Mouse (Mus musculus): ENCODE measurements at regions not wholly inside any gene's neighbourhood (a gene's known extent, or its start where the extent isn't known, plus 50 kb on each side); places are given as distances from the start of the nearest gene placed in this dataset.

DNA sequence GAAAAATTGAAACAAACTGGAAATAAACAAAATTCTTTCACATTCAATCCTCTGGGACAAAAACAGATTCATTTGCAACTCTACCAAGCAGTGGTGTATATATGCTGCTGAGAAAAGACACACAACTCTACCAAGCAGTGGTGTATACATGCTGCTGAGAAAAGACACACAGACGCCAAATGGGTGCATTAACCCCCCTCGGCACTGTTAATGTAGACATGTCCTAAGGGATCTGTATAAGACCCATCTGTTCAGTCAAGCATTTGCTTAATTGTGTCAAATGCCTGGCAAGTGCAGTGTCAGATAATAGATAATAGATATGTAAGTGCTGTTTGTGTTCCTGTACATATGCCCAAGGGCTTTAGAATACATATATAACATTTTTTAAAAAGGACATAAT is 1035.2 kb upstream of the B3galt2 start:
- H3K4me3 ChIP-seq (replicated peaks; ENCODE audit: low read length) = no peak overlapping the region
- no peak overlapping the region for H3K9ac ChIP-seq
- no peaks in the 10 kb centered on the region for H3K36me3 ChIP-seq (replicated peaks; ENCODE audit: control insufficient read depth, insufficient read depth)
- H3K4me1 ChIP-seq (replicated peaks; ENCODE audit: control insufficient read depth, insufficient read depth, low read length) = no peaks in the 10 kb centered on the region
- 51% methylated on average over 2 of the region's 2 CpGs for WGBS
- no peak overlapping the region for H3K27ac ChIP-seq
- ATAC-seq (ENCODE audit: low FRiP score) (no peak), DNase-seq (ENCODE audit: low spot score) (no peak)
- no peak overlapping the region for H3K4me2 ChIP-seq (replicated peaks)
- no peaks in the 10 kb centered on the region for H3K27me3 ChIP-seq (ENCODE audit: control insufficient read depth, insufficient read depth, low read length)
- no peaks in the 10 kb centered on the region for H3K9me3 ChIP-seq (ENCODE audit: control insufficient read depth, low read length)

DNA sequence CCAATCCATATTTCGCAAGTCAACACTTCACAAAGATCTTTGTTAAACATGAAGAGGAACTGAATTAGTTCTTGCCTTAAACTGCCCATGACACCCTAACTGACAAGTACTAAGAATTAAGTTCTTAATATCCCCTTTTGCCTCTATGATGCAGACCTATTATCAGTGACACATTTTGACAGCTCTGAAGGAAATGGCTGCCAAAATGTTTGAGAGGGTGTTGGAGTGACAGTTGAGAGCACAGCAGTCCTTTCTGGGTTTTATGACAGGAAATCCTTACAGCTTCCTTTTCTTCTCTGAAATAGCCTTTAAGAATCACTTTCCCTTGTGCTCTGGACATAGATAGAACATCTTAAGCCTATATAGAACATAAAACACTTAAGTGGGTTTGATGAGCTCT is 1034.4 kb upstream of the B3galt2 start:
- Histone ChIP-seq H3K27me3 (ENCODE audit: control insufficient read depth, insufficient read depth, low read length) (no peaks in the 10 kb centered on the region), H3K4me3 (replicated peaks; ENCODE audit: low read length) (no peak overlapping the region), H3K4me2 (replicated peaks) (no peak overlapping the region), H3K9ac (no peak overlapping the region), H3K4me1 (replicated peaks; ENCODE audit: control insufficient read depth, insufficient read depth, low read length) (no peaks in the 10 kb centered on the region), H3K27ac (no peak overlapping the region), H3K9me3 (ENCODE audit: control insufficient read depth, low read length) (no peaks in the 10 kb centered on the region), H3K36me3 (replicated peaks; ENCODE audit: control insufficient read depth, insufficient read depth) (no peaks in the 10 kb centered on the region)
- DNase-seq (ENCODE audit: low spot score) (no peak), ATAC-seq (ENCODE audit: low FRiP score) (no peak)
- 95% methylated on average over 1 of the region's 1 CpGs for WGBS

DNA sequence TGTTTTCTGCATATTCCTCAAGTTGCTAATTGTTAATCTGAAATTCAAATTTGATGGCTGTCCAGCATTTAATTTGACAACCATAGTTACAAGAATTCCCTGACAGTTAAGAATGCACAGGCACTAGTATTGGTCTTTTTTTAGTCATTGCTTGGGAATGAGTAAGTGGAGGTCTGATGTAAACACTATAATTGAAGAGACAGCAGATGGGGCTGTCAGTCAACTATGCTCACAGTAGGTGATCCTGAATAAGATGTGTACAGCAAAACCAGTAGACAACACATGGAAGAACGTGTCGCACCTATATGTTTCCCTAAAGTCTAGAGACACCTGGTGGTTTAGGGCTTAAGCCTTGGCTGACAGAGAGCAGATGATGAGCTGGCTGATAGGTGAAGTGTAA is 1019.0 kb upstream of the B3galt2 start:
- no peaks in the 10 kb centered on the region for H3K27me3 ChIP-seq (ENCODE audit: control insufficient read depth, insufficient read depth, low read length)
- no peaks in the 10 kb centered on the region for H3K9me3 ChIP-seq (ENCODE audit: control insufficient read depth, low read length)
- H3K4me2 ChIP-seq (replicated peaks) = no peak overlapping the region
- H3K27ac ChIP-seq = no peak overlapping the region
- WGBS = 82% methylated on average over 2 of the region's 2 CpGs
- DNase-seq (ENCODE audit: low spot score) (no peak), ATAC-seq (ENCODE audit: low FRiP score) (no peak)
- H3K36me3 ChIP-seq (replicated peaks; ENCODE audit: control insufficient read depth, insufficient read depth) = no peaks in the 10 kb centered on the region
- H3K4me3 ChIP-seq (replicated peaks; ENCODE audit: low read length) = no peak overlapping the region
- H3K9ac ChIP-seq = no peak overlapping the region
- H3K4me1 ChIP-seq (replicated peaks; ENCODE audit: control insufficient read depth, insufficient read depth, low read length) = no peaks in the 10 kb centered on the region

GRCm38 (mm10) chr1:142624303-142624702 is 1016.2 kb upstream of the B3galt2 start:
- WGBS = 68% methylated on average over 4 of the region's 4 CpGs
- H3K9me3 ChIP-seq (ENCODE audit: control insufficient read depth, low read length) = no peaks in the 10 kb centered on the region
- no peak overlapping the region for H3K4me3 ChIP-seq (replicated peaks; ENCODE audit: low read length)
- H3K4me1 ChIP-seq (replicated peaks; ENCODE audit: control insufficient read depth, insufficient read depth, low read length) = no peaks in the 10 kb centered on the region
- no peak for ATAC-seq (ENCODE audit: low FRiP score)
- no peak for DNase-seq (ENCODE audit: low spot score)
- H3K4me2 ChIP-seq (replicated peaks) = no peak overlapping the region
- H3K9ac ChIP-seq = no peak overlapping the region
- H3K27me3 ChIP-seq (ENCODE audit: control insufficient read depth, insufficient read depth, low read length) = no peaks in the 10 kb centered on the region
- H3K36me3 ChIP-seq (replicated peaks; ENCODE audit: control insufficient read depth, insufficient read depth) = no peaks in the 10 kb centered on the region
- H3K27ac ChIP-seq = no peak overlapping the region

GRCm38 (mm10) chr1:142655289-142655688 is 985.2 kb upstream of the B3galt2 start:
- WGBS = 91% methylated on average over 2 of the region's 2 CpGs
- ATAC-seq (ENCODE audit: low FRiP score) (no peak), DNase-seq (ENCODE audit: low spot score) (no peak)

GRCm38 (mm10) chr1:142665262-142665661 is 975.2 kb upstream of the B3galt2 start:
- 65% methylated on average over 4 of the region's 4 CpGs for WGBS
- Histone ChIP-seq H3K27ac (no peak overlapping the region), H3K4me3 (replicated peaks; ENCODE audit: low read length) (no peak overlapping the region), H3K9ac (no peak overlapping the region), H3K36me3 (replicated peaks; ENCODE audit: control insufficient read depth, insufficient read depth) (no peaks in the 10 kb centered on the region), H3K4me2 (replicated peaks) (no peak overlapping the region), H3K9me3 (ENCODE audit: control insufficient read depth, low read length) (no peaks in the 10 kb centered on the region), H3K4me1 (replicated peaks; ENCODE audit: control insufficient read depth, insufficient read depth, low read length) (no peaks in the 10 kb centered on the region), H3K27me3 (ENCODE audit: control insufficient read depth, insufficient read depth, low read length) (no peaks in the 10 kb centered on the region)
- DNase-seq (ENCODE audit: low spot score) (no peak), ATAC-seq (ENCODE audit: low FRiP score) (no peak)

More at GRCm38 (mm10) chr1:142655289-142655688, 985.2 kb upstream of the B3galt2 start:
- no peaks in the 10 kb centered on the region for H3K9me3 ChIP-seq (ENCODE audit: control insufficient read depth, low read length)
- H3K36me3 ChIP-seq (replicated peaks; ENCODE audit: control insufficient read depth, insufficient read depth) = no peaks in the 10 kb centered on the region
- no peak overlapping the region for H3K27ac ChIP-seq
- no peak overlapping the region for H3K9ac ChIP-seq
- no peak overlapping the region for H3K4me3 ChIP-seq (replicated peaks; ENCODE audit: low read length)
- no peak overlapping the region for H3K4me2 ChIP-seq (replicated peaks)
- H3K27me3 ChIP-seq (ENCODE audit: control insufficient read depth, insufficient read depth, low read length) = no peaks in the 10 kb centered on the region
- no peaks in the 10 kb centered on the region for H3K4me1 ChIP-seq (replicated peaks; ENCODE audit: control insufficient read depth, insufficient read depth, low read length)

GRCm38 (mm10) chr1:142679917-142680316 is 960.5 kb upstream of the B3galt2 start:
- no peak overlapping the region for H3K4me2 ChIP-seq (replicated peaks)
- no peak overlapping the region for H3K4me3 ChIP-seq (replicated peaks; ENCODE audit: low read length)
- no peaks in the 10 kb centered on the region for H3K4me1 ChIP-seq (replicated peaks; ENCODE audit: control insufficient read depth, insufficient read depth, low read length)
- no peaks in the 10 kb centered on the region for H3K27me3 ChIP-seq (ENCODE audit: control insufficient read depth, insufficient read depth, low read length)
- 82% methylated on average over 3 of the region's 3 CpGs for WGBS
- no peaks in the 10 kb centered on the region for H3K9me3 ChIP-seq (ENCODE audit: control insufficient read depth, low read length)
- H3K9ac ChIP-seq = no peak overlapping the region
- DNase-seq (ENCODE audit: low spot score) = no peak
- H3K27ac ChIP-seq = no peak overlapping the region
- H3K36me3 ChIP-seq (replicated peaks; ENCODE audit: control insufficient read depth, insufficient read depth) = no peaks in the 10 kb centered on the region
- no peak for ATAC-seq (ENCODE audit: low FRiP score)

DNA sequence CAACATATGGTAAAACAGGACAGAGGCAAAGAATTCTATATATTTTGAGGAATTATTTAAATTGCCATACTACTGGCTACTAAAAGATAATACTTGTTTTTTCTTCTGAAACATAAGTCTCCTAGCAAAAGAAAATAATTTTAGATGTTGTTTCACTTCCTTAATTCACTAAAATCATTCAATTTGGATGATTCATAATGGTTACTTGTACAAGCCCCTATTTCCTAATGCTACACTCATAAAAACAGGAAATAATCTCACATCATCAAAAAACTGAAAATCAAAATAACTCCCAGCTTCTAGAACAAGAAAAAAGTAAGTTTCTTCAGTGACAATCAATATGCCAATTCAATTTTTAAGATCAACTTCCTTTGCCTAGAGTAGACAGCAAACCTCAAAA is 951.6 kb upstream of the B3galt2 start:
- Histone ChIP-seq H3K4me1 (replicated peaks; ENCODE audit: control insufficient read depth, insufficient read depth, low read length) (no peaks in the 10 kb centered on the region), H3K4me2 (replicated peaks) (no peak overlapping the region), H3K27me3 (ENCODE audit: control insufficient read depth, insufficient read depth, low read length) (no peaks in the 10 kb centered on the region), H3K27ac (no peak overlapping the region), H3K9ac (no peak overlapping the region), H3K9me3 (ENCODE audit: control insufficient read depth, low read length) (no peaks in the 10 kb centered on the region), H3K4me3 (replicated peaks; ENCODE audit: low read length) (no peak overlapping the region), H3K36me3 (replicated peaks; ENCODE audit: control insufficient read depth, insufficient read depth) (no peaks in the 10 kb centered on the region)
- no peak for DNase-seq (ENCODE audit: low spot score)
- no peak for ATAC-seq (ENCODE audit: low FRiP score)

DNA sequence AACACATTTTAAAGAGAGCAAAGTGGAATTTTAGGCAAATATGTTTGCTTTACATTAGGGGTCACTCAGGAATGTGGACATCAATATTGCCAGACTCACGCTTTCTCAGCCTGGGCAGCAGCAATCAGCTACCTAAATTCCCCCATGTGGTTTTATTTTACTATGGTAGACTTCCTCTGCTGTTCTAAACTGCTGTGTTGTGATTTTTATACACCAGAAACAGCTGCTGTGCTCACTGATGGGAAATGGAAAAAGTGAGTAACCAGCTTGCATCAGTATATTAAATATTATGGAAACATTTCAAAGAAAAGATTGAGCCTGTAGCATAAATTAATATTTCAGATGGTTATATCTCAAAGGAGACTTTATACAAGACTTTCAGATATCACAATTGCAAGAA is 945.3 kb upstream of the B3galt2 start:
- no peaks in the 10 kb centered on the region for H3K9me3 ChIP-seq (ENCODE audit: control insufficient read depth, low read length)
- no peak for ATAC-seq (ENCODE audit: low FRiP score)
- WGBS = 78% methylated on average over 1 of the region's 1 CpGs
- H3K36me3 ChIP-seq (replicated peaks; ENCODE audit: control insufficient read depth, insufficient read depth) = no peaks in the 10 kb centered on the region
- H3K4me2 ChIP-seq (replicated peaks) = no peak overlapping the region
- no peak overlapping the region for H3K4me3 ChIP-seq (replicated peaks; ENCODE audit: low read length)
- H3K4me1 ChIP-seq (replicated peaks; ENCODE audit: control insufficient read depth, insufficient read depth, low read length) = no peaks in the 10 kb centered on the region
- no peak overlapping the region for H3K9ac ChIP-seq
- H3K27ac ChIP-seq = no peak overlapping the region
- H3K27me3 ChIP-seq (ENCODE audit: control insufficient read depth, insufficient read depth, low read length) = no peaks in the 10 kb centered on the region
- no peak for DNase-seq (ENCODE audit: low spot score)

DNA sequence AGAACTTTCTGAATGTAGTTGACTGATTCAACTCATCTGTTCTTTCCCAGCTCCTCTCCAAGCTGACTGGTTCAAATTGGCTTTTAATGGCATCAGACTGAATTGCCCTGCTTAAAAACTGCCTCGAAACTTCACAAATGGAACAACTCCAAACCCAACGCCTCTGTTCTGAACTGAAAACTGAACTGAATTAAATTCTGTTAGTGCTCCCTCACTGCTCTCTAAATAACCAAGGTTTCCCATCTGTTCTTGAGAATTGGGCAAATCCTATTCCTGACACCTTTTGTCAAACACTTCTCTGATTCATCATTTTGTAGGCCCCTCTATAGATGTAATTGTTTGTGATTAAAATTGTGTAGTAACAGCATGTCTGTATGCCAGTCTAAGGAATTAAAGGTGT is 932.2 kb upstream of the B3galt2 start:
- Histone ChIP-seq H3K9me3 (ENCODE audit: control insufficient read depth, low read length) (no peaks in the 10 kb centered on the region), H3K4me3 (replicated peaks; ENCODE audit: low read length) (no peak overlapping the region), H3K27me3 (ENCODE audit: control insufficient read depth, insufficient read depth, low read length) (no peaks in the 10 kb centered on the region), H3K4me2 (replicated peaks) (no peak overlapping the region), H3K4me1 (replicated peaks; ENCODE audit: control insufficient read depth, insufficient read depth, low read length) (no peaks in the 10 kb centered on the region), H3K36me3 (replicated peaks; ENCODE audit: control insufficient read depth, insufficient read depth) (no peaks in the 10 kb centered on the region), H3K27ac (no peak overlapping the region), H3K9ac (no peak overlapping the region)
- WGBS = 85% methylated on average over 2 of the region's 2 CpGs
- ATAC-seq (ENCODE audit: low FRiP score) = no peak
- DNase-seq (ENCODE audit: low spot score) = no peak

Data from hindbrain, embryonic 14.5 days (tissue).